Mouse (Mus musculus): ENCODE results near the gene Cln5. TPM values are rescaled to one million over a fixed set of nuclear protein-coding genes. Genes with fewer than 3 reads are reported as not detected.

Cln5 gene
- polyA plus RNA-seq, 1 experiment = 24.9 TPM

DNA sequence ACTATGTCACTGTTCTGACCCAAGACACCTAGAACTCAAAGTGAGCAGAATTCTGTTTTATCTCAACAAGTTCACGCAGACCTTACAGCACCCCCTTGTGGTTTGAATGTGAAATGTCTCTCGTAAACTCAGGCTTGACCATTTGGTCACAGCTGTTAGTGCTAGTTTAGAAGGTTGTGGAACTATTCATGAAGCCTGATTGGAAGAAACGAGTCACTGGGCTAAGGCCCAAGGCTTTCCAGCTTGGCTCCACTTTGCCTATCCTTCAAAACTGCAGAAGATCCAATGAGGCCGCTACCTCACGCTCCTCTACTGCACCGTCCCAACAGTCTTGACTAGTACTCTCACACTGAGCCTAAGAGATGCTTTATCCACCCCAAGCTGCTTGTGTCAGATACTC, 18.6 kb downstream of the Cln5 start:
- TF ChIP-seq POLR2A (IDR thresholded peaks at IDR 0.05; ENCODE audit: low read depth, low read length) (no peak), CTCF (conservative IDR thresholded peaks at IDR 0.05; ENCODE audit: insufficient read depth, insufficient read length, low read depth, low read length) (0 out of 2 replicates have a peak, but pooled peaks have one; percentile 25)
- DNase-seq = peak; percentile 74

DNA sequence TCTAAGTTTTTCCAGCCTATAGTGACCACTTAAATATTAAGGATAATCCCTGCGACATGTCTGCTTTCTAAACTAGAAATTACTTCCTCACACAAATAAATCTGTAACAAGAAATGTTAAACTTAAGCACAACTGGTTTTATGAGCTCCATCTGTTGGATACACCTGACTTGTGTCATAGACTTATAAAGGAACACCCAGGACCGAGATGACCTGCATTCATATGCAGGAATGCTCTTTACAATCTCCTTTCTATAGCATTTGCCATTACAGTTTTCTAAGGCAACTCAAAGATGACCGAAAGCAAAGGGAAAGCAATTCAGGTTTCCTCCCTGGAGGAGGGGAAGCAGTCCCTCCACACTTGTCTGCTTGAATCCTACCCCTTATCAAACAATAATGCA, 23.2 kb downstream of the Cln5 start:
- no peak for DNase-seq
- Histone ChIP-seq H3K27ac (ENCODE audit: insufficient read depth, low read depth, low read length) (no peak overlapping the region), H3K36me3 (ENCODE audit: control insufficient read depth, insufficient read depth, low read length) (peaks cover 5% of the 10 kb centered on the region), H3K4me3 (ENCODE audit: insufficient read depth, low read depth, low read length) (no peak overlapping the region), H3K27me3 (replicated peaks; ENCODE audit: control insufficient read depth, insufficient read depth, low read length) (no peaks in the 10 kb centered on the region), H3K4me1 (ENCODE audit: control insufficient read depth, insufficient read depth, low read length) (peaks cover 14% of the 10 kb centered on the region; the same call in 1 of the 2 replicates)
- TF ChIP-seq CTCF (conservative IDR thresholded peaks at IDR 0.05; ENCODE audit: insufficient read depth, insufficient read length, low read depth, low read length) (no peak), POLR2A (IDR thresholded peaks at IDR 0.05; ENCODE audit: low read depth, low read length) (no peak)
- 64% methylated on average over 3 of the region's 3 CpGs for WGBS

More for the DNA sequence above, 18.6 kb downstream of the Cln5 start:
- Histone ChIP-seq H3K36me3 (ENCODE audit: control insufficient read depth, insufficient read depth, low read length) (peaks cover 4% of the 10 kb centered on the region), H3K27me3 (replicated peaks; ENCODE audit: control insufficient read depth, insufficient read depth, low read length) (no peaks in the 10 kb centered on the region), H3K4me1 (ENCODE audit: control insufficient read depth, insufficient read depth, low read length) (peaks cover 4% of the 10 kb centered on the region; the same call in 1 of the 2 replicates), H3K27ac (ENCODE audit: insufficient read depth, low read depth, low read length) (no peak overlapping the region), H3K4me3 (ENCODE audit: insufficient read depth, low read depth, low read length) (no peak overlapping the region)
- 60% methylated on average over 6 of the region's 6 CpGs for WGBS

DNA sequence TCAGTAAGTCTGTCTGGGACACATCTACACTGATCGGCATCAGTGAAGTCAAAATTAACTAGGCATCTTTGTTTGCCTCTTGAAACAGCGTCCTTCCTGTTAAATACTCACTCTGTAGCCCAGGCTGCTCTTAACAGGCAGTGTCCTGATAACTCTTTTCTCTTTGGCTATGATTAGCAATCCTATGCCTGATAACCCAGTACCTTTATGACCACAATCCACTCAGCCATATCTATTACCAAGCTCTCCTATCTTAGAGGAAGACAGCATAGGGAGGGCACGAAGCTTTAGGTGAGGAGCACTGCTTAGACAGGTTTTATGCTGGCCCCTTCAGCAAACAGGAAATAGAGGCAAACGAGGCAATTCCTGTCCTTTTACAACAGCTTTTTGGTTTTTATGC, 23.7 kb downstream of the Cln5 start:
- Histone ChIP-seq H3K27me3 (replicated peaks; ENCODE audit: control insufficient read depth, insufficient read depth, low read length) (no peaks in the 10 kb centered on the region), H3K27ac (ENCODE audit: insufficient read depth, low read depth, low read length) (peak overlapping the region; percentile 12; the same call in 1 of the 2 replicates)
- 36% methylated on average over 4 of the region's 4 CpGs for WGBS

DNA sequence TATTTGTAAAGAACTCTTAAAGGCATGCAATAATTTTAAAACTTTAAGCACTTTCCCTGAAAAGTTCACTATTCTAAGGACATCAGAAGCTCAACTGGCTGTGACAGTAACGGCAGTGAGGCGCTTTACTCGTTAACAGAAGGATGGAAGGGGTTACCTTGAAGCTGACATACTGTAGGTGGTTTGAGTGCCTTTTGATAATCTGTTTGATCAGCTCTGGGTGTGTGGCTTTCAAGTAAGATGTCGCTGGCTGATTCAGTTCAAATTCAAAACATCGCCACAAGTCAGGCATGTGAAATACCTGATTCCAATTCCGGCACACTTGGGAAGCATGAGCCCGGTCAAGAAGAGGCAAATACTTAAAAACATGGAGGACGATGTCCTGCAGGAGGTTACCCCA, 25.0 kb downstream of the Cln5 start:
- no peak for DNase-seq
- Histone ChIP-seq H3K4me3 (ENCODE audit: insufficient read depth, low read depth, low read length) (no peak overlapping the region), H3K27ac (ENCODE audit: insufficient read depth, low read depth, low read length) (no peak overlapping the region), H3K36me3 (ENCODE audit: control insufficient read depth, insufficient read depth, low read length) (peaks cover 3% of the 10 kb centered on the region), H3K27me3 (replicated peaks; ENCODE audit: control insufficient read depth, insufficient read depth, low read length) (no peaks in the 10 kb centered on the region), H3K4me1 (ENCODE audit: control insufficient read depth, insufficient read depth, low read length) (peaks cover 14% of the 10 kb centered on the region; the same call in 1 of the 2 replicates)
- WGBS = 78% methylated on average over 8 of the region's 8 CpGs
- no peak for TF ChIP-seq POLR2A (IDR thresholded peaks at IDR 0.05; ENCODE audit: low read depth, low read length)
- TF ChIP-seq CTCF (conservative IDR thresholded peaks at IDR 0.05; ENCODE audit: insufficient read depth, insufficient read length, low read depth, low read length) = no peak

More for the DNA sequence above, 23.7 kb downstream of the Cln5 start:
- Histone ChIP-seq H3K4me3 (ENCODE audit: insufficient read depth, low read depth, low read length) (no peak overlapping the region), H3K4me1 (ENCODE audit: control insufficient read depth, insufficient read depth, low read length) (peaks cover 14% of the 10 kb centered on the region; the same call in 1 of the 2 replicates), H3K36me3 (ENCODE audit: control insufficient read depth, insufficient read depth, low read length) (peaks cover 4% of the 10 kb centered on the region)
- DNase-seq = no peak
- TF ChIP-seq POLR2A (IDR thresholded peaks at IDR 0.05; ENCODE audit: low read depth, low read length) = no peak

DNA sequence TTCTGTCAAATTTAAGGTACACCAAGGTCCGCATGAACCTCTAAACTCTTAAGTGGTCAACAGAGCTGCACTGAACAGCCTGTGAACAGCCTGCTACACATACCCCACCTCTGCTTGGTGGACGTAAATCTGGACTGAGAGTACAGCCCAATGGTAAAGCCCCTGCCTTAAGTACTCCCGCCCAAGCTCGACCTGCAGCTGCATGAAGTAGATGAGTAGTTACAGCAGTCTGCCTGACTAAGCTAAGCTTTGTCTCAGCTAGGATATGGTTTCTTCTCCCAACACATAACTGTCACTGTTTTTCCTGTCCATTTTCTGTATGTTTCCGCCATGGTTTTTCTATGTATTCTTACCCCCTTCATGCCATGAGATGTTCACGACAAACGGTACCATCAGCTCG, 25.8 kb downstream of the Cln5 start:
- H3K36me3 ChIP-seq (ENCODE audit: control insufficient read depth, insufficient read depth, low read length) = peaks cover 3% of the 10 kb centered on the region
- WGBS = 89% methylated on average over 8 of the region's 8 CpGs
- TF ChIP-seq POLR2A (IDR thresholded peaks at IDR 0.05; ENCODE audit: low read depth, low read length) (no peak), CTCF (conservative IDR thresholded peaks at IDR 0.05; ENCODE audit: insufficient read depth, insufficient read length, low read depth, low read length) (no peak)

DNA sequence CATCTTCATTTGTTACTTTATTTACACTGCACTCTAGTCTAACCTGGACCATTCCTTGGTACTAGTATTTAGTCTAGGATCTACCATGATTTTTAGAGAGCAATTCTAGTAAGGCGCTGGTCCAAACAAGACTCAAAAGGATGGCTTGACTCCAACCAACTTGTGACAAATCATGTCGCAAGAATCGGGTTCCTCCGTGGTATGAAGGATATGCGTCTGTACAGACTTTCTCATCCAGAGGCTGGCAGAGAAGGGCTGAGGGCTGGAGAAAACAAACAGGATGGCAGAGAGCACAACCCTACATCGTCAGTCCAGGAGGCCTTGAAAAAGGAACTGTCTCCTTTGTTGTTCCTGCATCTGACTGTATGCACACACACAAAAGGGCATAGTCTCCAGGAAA, 26.6 kb downstream of the Cln5 start:
- TF ChIP-seq CTCF (conservative IDR thresholded peaks at IDR 0.05; ENCODE audit: insufficient read depth, insufficient read length, low read depth, low read length) (no peak), POLR2A (IDR thresholded peaks at IDR 0.05; ENCODE audit: low read depth, low read length) (no peak)
- Histone ChIP-seq H3K4me1 (ENCODE audit: control insufficient read depth, insufficient read depth, low read length) (peaks cover 18% of the 10 kb centered on the region; the same call in 1 of the 2 replicates), H3K27me3 (replicated peaks; ENCODE audit: control insufficient read depth, insufficient read depth, low read length) (no peaks in the 10 kb centered on the region), H3K4me3 (ENCODE audit: insufficient read depth, low read depth, low read length) (no peak overlapping the region), H3K36me3 (ENCODE audit: control insufficient read depth, insufficient read depth, low read length) (peaks cover 3% of the 10 kb centered on the region), H3K27ac (ENCODE audit: insufficient read depth, low read depth, low read length) (no peak overlapping the region)
- WGBS = 43% methylated on average over 6 of the region's 6 CpGs
- peak; percentile 39 for DNase-seq

More for the DNA sequence above, 25.8 kb downstream of the Cln5 start:
- no peaks in the 10 kb centered on the region for H3K27me3 ChIP-seq (replicated peaks; ENCODE audit: control insufficient read depth, insufficient read depth, low read length)
- no peak overlapping the region for H3K4me3 ChIP-seq (ENCODE audit: insufficient read depth, low read depth, low read length)
- DNase-seq = no peak
- peaks cover 14% of the 10 kb centered on the region; the same call in 1 of the 2 replicates for H3K4me1 ChIP-seq (ENCODE audit: control insufficient read depth, insufficient read depth, low read length)
- no peak overlapping the region for H3K27ac ChIP-seq (ENCODE audit: insufficient read depth, low read depth, low read length)

DNA sequence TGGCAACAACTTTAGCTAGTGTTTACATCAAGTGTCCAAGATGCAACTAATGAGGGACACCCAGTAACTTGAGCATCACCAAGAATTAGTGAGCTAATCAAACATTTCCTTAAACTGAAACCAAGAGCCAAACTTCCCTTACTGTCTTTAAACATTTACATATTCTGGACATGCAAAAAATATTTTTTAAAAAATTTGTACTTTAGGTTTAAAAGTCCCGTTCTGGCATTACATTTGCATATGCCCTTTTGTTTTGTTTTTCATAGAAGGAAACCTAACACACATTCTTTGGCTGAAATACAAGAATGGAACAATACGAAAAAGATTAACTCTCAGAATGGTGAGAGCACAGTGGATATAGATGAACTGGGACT, 28.2 kb downstream of the Cln5 start:
- Histone ChIP-seq H3K4me1 (ENCODE audit: control insufficient read depth, insufficient read depth, low read length) (peaks cover 27% of the 10 kb centered on the region; the same call in 1 of the 2 replicates), H3K27me3 (replicated peaks; ENCODE audit: control insufficient read depth, insufficient read depth, low read length) (no peaks in the 10 kb centered on the region), H3K27ac (ENCODE audit: insufficient read depth, low read depth, low read length) (peak overlapping the region; percentile 86), H3K36me3 (ENCODE audit: control insufficient read depth, insufficient read depth, low read length) (peaks cover 3% of the 10 kb centered on the region; the same call in 1 of the 2 replicates), H3K4me3 (ENCODE audit: insufficient read depth, low read depth, low read length) (peak overlapping the region; percentile 89)
- TF ChIP-seq POLR2A (IDR thresholded peaks at IDR 0.05; ENCODE audit: low read depth, low read length) (no peak), CTCF (conservative IDR thresholded peaks at IDR 0.05; ENCODE audit: insufficient read depth, insufficient read length, low read depth, low read length) (no peak)
- WGBS = 0% methylated on average over 2 of the region's 2 CpGs
- DNase-seq = no peak

All from kidney, adult 2 months (tissue).